Mouse (Mus musculus) hindbrain, embryonic 11.5 days (tissue): ENCODE data around the gene Adgrb2. TPM values are rescaled to one million over a fixed set of nuclear protein-coding genes. Genes with fewer than 3 reads are reported as not detected.

Experiments used
- ATAC-seq: fragments of 200-750 bp; cut with Nextera tagmentation; 2 replicates; pipeline ENCODE4 v1.8.0; 2017; ENCODE audit warnings: mild to moderate bottlenecking, moderate TSS enrichment, moderate library complexity; ENCODE audit not compliant: low FRiP score
- DNase-seq: peaks from one replicate; pipeline ENCODE4 v3.0.0-alpha.2; 2015; ENCODE audit warnings: low spot score
- H3K27ac ChIP-seq: fragments of 300-500 bp; sonication (generic); 2 replicates; pipeline ENCODE4 v1.5.1; 2014; ENCODE audit warnings: mild to moderate bottlenecking, low read depth, low read length
- H3K27me3 ChIP-seq: fragments of 300-500 bp; sonication (generic); 2 replicates; pipeline ENCODE4 v1.6.1; 2014; ENCODE audit warnings: mild to moderate bottlenecking, low read length, moderate library complexity, mixed read lengths; ENCODE audit not compliant: control insufficient read depth, insufficient read depth
- H3K36me3 ChIP-seq: fragments of 300-500 bp; sonication (generic); 2 replicates; pipeline ENCODE4 v1.6.1; 2014; ENCODE audit warnings: mild to moderate bottlenecking, low read length, moderate library complexity, mixed read lengths; ENCODE audit not compliant: control insufficient read depth, insufficient read depth
- H3K4me1 ChIP-seq: fragments of 300-500 bp; sonication (generic); replicated peaks from 2 replicates; pipeline ENCODE4 v1.6.1; 2014; ENCODE audit warnings: low read length, mixed read lengths; ENCODE audit not compliant: control insufficient read depth, insufficient read depth
- H3K4me2 ChIP-seq: fragments of 300-500 bp; sonication (generic); replicated peaks from 2 replicates; pipeline ENCODE4 v1.6.1; 2014; ENCODE audit warnings: mild to moderate bottlenecking, low read depth, low read length
- H3K4me3 ChIP-seq: fragments of 300-500 bp; sonication (generic); 2 replicates; pipeline ENCODE4 v1.5.1; 2014; ENCODE audit warnings: low read depth, low read length
- H3K9ac ChIP-seq: fragments of 300-500 bp; sonication (generic); 2 replicates; pipeline ENCODE4 v1.6.1; 2014; ENCODE audit warnings: low read depth, low read length
- H3K9me3 ChIP-seq: fragments of 300-500 bp; sonication (generic); 2 replicates; pipeline ENCODE4 v1.6.1; 2016; ENCODE audit warnings: low read length; ENCODE audit not compliant: control insufficient read depth
- WGBS: fragments of 180-500 bp; shearing (Covaris S2); extraction: QIAGEN DNeasy Blood & Tissue Kit; methylation state at CpG from one replicate; pipeline ENCODE4 v1.1.7; 2014; 5-methylcytosine and 5-hydroxymethylcytosine counted together
- polyA plus RNA-seq: library from polyadenylated mRNA; unstranded; fragments of >200 nt; fragmentation: Nextera tagmentation; extraction: Ambion mirVana; gene quantifications from 2 replicates; pipeline ENCODE4 v1.2.1, GENCODE M21; 2014

The Adgrb2 gene
- 4.5 and 6.3 TPM in 2 replicates for polyA plus RNA-seq

- peak within 1 kb of the TSS; percentile 77 for H3K9ac ChIP-seq
- H3K27me3 ChIP-seq = peaks cover 23% of the 10 kb centered on the region
- H3K27ac ChIP-seq = peak within 1 kb of the TSS; percentile 30; the same call in 1 of the 2 replicates
- ATAC-seq (peak; percentile 20; the same call in 1 of the 2 replicates), DNase-seq (peak; percentile 67)
- peak within 1 kb of the TSS; percentile 96 for H3K4me2 ChIP-seq
- no peaks in the 10 kb centered on the region for H3K36me3 ChIP-seq
- no peaks in the 10 kb centered on the region for H3K9me3 ChIP-seq
- peak within 1 kb of the TSS; percentile 74 for H3K4me3 ChIP-seq
- 1% methylated on average over 18 of the region's 77 CpGs for WGBS
- H3K4me1 ChIP-seq = peaks cover 24% of the 10 kb centered on the region
These were observed at the start of gene Adgrb2 for GRCm38 (mm10) chr4:129984421-129985061. Adgrb2 (plus strand) TSS chr4:129984870.

GRCm38 (mm10) chr4:129951359-129951821 is 33.3 kb upstream of the Adgrb2 start:
- Histone ChIP-seq H3K27me3 (no peaks in the 10 kb centered on the region), H3K4me3 (no peak overlapping the region), H3K27ac (no peak overlapping the region), H3K4me2 (no peak overlapping the region), H3K9ac (no peak overlapping the region), H3K9me3 (no peaks in the 10 kb centered on the region), H3K36me3 (no peaks in the 10 kb centered on the region), H3K4me1 (no peaks in the 10 kb centered on the region)
- 86% methylated on average over 6 of the region's 6 CpGs for WGBS
- ATAC-seq = no peak
- no peak for DNase-seq

DNA sequence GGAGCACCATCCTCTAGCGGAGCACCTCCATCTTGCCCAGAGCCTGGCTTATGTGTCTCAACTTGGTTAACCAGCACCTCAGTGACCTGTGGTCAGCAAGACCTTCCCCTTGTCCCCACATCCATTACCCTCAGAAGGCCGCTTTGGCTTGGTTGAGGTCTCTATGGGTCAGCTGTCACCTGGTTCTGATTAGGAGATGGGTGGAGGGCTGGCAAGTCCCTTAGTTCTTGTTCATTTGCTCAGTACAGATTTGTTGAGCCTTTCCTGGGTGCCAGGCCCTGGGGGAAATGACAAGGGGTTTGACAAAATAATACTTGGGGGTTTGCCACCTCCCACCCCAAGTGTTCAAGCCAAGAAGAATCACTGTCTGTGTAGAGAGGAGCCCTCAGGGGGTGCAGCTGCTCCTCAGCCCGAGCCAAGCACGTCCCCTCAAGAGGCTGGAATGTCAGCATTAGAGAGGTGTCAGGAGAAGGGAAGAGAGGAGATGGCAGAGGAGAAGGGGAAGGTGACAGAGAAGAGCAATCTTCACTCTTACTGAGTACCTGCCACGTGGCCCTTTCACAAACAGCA is 32.3 kb upstream of the Adgrb2 start:
- Histone ChIP-seq H3K36me3 (no peaks in the 10 kb centered on the region), H3K4me2 (no peak overlapping the region), H3K4me3 (no peak overlapping the region), H3K9me3 (no peaks in the 10 kb centered on the region), H3K9ac (no peak overlapping the region), H3K4me1 (no peaks in the 10 kb centered on the region), H3K27ac (no peak overlapping the region), H3K27me3 (no peaks in the 10 kb centered on the region)
- no peak for ATAC-seq
- DNase-seq = no peak
- WGBS = 61% methylated on average over 5 of the region's 5 CpGs

DNA sequence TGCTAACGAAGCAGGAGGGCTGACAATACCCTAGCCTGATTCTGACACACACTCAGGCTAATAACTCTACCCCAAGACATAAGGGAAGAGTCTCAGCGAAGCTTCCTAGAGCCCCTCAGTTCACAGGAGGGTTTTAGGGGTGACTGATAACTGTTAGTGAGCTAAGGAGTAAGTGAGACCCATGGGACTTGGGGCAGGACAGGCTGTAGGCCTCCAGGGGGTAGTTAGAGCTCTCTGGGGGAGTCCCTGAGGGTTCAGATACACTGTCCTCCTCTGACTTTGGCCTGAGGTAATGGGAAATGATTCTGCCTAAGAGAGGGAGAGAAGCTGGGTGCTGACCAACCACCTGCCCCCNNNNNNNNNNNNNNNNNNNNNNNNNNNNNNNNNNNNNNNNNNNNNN is 30.1 kb upstream of the Adgrb2 start:
- ATAC-seq = no peak
- H3K27ac ChIP-seq = no peak overlapping the region
- WGBS = 65% methylated on average over 2 of the region's 2 CpGs

DNA sequence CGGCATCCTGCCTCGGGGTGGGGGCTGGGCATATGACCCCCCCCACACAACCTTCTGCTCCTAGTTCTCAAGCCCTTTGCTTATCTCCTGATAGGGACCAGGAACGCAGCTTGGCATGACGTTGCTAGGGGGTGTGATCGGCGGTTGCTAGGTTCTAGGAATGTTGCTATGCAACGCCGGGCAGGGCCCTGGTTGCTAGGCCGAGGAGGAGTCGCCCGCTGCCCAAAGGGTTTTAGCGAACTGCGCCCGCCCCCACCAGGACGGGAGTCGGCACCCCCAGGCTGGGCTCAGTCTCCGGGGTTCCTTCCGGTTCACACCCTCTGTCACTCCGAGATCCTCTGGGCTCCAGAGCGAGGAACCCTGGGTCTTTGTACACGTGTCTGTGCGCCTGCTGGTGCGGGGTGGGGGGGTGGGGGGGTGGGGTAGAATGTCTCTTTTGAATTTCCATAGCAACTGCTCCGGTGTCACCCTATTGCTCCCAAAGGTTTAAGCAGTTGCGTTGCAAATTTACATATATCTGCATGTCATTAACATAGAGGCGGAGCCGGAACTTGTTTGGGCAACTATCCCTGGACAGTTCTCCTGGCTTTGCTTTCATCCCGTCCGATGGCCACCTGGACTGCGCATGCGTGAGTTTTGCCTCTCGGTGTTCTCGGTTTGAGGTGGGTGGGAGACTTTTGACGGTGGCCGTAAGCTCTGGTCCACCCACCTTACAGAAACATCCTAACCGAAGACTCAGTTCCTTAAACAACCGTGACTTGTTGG is 24.3 kb upstream of the Adgrb2 start:
- H3K4me3 ChIP-seq = peak overlapping the region; percentile 35
- no peak overlapping the region for H3K9ac ChIP-seq
- no peaks in the 10 kb centered on the region for H3K27me3 ChIP-seq
- H3K9me3 ChIP-seq = no peaks in the 10 kb centered on the region
- no peaks in the 10 kb centered on the region for H3K36me3 ChIP-seq
- peaks cover 5% of the 10 kb centered on the region for H3K4me1 ChIP-seq
- peak; percentile 91 for DNase-seq
- peak overlapping the region; percentile 70 for H3K27ac ChIP-seq
- peak overlapping the region; percentile 83 for H3K4me2 ChIP-seq
- 1% methylated on average over 37 of the region's 37 CpGs for whole genome bisulfite sequencing
- ATAC-seq = peak; percentile 90

More for the DNA sequence above, 30.1 kb upstream of the Adgrb2 start:
- Histone ChIP-seq H3K9ac (no peak overlapping the region), H3K36me3 (no peaks in the 10 kb centered on the region), H3K4me2 (no peak overlapping the region), H3K4me3 (no peak overlapping the region), H3K9me3 (no peaks in the 10 kb centered on the region), H3K4me1 (no peaks in the 10 kb centered on the region), H3K27me3 (no peaks in the 10 kb centered on the region)
- no peak for DNase-seq

DNA sequence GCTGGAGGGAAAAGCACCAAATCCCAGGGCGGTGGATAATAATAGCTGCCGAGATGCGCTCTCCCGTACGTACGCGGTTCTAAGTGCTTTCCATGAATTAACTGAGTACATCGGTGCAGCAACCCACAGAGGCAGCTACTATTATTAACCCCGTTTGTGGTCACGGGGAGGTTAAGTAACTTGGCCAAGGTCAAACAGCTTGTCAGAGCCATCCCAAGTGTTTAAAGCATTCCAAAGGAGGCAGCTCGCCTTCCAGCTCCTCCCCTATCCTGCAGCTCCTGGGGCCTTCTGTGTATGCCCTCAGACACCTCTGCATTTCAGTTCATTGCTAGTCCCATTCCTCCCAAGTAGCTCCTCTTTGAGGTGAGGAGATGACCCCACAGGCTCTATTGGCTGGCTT is 19.4 kb upstream of the Adgrb2 start:
- Histone ChIP-seq H3K36me3 (no peaks in the 10 kb centered on the region), H3K27ac (no peak overlapping the region), H3K9me3 (no peaks in the 10 kb centered on the region), H3K27me3 (no peaks in the 10 kb centered on the region), H3K9ac (no peak overlapping the region), H3K4me1 (peaks cover 22% of the 10 kb centered on the region), H3K4me2 (no peak overlapping the region), H3K4me3 (no peak overlapping the region)
- ATAC-seq (no peak), DNase-seq (no peak)
- 67% methylated on average over 11 of the region's 11 CpGs for WGBS

DNA sequence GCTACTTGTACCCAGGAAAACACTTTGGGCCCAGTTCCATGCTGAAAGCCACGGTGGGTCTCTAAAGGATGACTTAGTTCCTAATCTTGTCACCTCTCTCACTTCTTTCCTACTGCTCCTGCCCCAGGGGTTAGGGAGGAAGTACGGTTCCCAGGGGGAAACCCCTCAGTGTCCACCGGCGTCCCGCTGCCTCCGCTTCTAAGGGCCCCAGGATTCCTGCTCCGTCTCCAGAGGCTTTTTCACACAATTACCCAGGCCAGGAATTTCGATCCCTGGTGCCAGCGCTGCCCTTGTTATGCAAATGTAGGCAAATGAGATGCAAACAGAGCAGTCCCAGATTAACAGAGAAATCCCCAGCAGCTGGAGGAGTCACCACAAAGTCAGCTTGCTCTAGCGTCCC is 18.5 kb upstream of the Adgrb2 start:
- Histone ChIP-seq H3K27ac (peak overlapping the region; percentile 65), H3K4me2 (0 out of 2 replicates have a peak overlapping the region, but pooled peaks have one; percentile 8), H3K27me3 (no peaks in the 10 kb centered on the region), H3K9me3 (no peaks in the 10 kb centered on the region), H3K9ac (0 out of 2 replicates have a peak overlapping the region, but pooled peaks have one; percentile 17), H3K4me1 (peaks cover 17% of the 10 kb centered on the region), H3K36me3 (no peaks in the 10 kb centered on the region), H3K4me3 (no peak overlapping the region)
- 15% methylated on average over 10 of the region's 10 CpGs for WGBS
- ATAC-seq (peak; percentile 31; the same call in 1 of the 2 replicates), DNase-seq (peak; percentile 61)

DNA sequence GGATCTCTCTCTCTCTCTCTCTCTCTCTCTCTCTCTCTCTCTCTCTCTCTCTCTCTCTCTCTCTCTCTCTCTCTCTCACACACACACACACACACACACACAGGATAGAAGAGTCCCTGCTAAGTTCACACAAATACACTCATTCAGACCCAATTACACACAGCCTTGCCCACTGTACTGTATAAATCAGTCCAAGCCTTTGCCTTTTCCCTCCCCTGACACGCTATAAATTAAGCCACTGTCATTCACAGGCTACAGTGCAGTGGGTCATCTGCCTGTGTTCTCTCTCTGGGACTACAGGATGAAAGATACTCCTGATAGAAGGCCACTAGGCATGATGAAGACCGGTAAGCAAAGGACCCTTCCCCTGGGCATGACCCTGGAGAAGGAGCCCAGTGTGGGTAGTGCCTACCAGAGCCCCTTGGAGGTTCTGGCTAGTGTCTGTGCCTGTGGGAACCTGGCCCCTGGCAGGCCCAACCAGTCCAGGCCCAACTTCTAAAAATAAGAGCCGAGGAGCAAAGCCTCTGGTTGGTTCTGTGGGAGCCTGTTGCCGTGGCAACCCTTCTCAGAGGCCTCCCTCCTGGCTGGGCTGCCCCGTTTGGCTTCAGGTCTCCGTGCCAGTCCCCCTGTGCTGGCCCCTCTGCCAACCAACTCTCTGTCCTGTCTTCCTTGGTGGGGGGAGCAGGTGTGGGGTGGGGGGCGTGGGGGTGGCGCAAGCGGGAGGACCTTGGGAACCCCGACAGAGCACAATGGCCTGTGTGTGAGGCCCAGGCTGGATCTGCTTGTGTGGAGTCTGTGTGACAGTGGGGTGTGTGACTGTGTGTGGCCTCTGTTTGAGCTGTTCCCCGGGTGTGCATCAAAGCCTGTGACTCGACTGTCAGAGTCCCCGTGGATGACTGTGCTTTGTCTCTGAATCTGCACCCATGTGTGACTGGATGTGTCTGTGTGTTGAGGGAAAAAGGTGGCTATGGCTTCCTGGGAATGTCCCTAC is 17.4 kb upstream of the Adgrb2 start:
- WGBS = 25% methylated on average over 13 of the region's 13 CpGs
- H3K4me1 ChIP-seq = peaks cover 17% of the 10 kb centered on the region
- DNase-seq (peak; percentile 79), ATAC-seq (peak; percentile 81)
- 0 out of 2 replicates have a peak overlapping the region, but pooled peaks have one; percentile 8 for H3K9ac ChIP-seq
- no peak overlapping the region for H3K4me3 ChIP-seq
- H3K27me3 ChIP-seq = no peaks in the 10 kb centered on the region
- no peaks in the 10 kb centered on the region for H3K36me3 ChIP-seq
- no peaks in the 10 kb centered on the region for H3K9me3 ChIP-seq
- H3K27ac ChIP-seq = peak overlapping the region; percentile 67
- peak overlapping the region; percentile 1; the same call in 1 of the 2 replicates for H3K4me2 ChIP-seq
